Mouse (Mus musculus) CH12.LX (cell line): ENCODE measurements at regions not wholly inside any gene's neighbourhood (a gene's known extent, or its start where the extent isn't known, plus 50 kb on each side); places are given as distances from the start of the nearest gene placed in this dataset.

Source experiments
- DNase-seq: peaks from one replicate; pipeline ENCODE4 v3.0.0-alpha.2; 2013; ENCODE audit errors: extremely low read depth
- H3K27ac ChIP-seq: 2 replicates; pipeline ENCODE4 v1.5.1; 2012; ENCODE audit warnings: low read depth, mild to moderate bottlenecking, control low read depth, moderate library complexity; ENCODE audit not compliant: insufficient read depth
- H3K27me3 ChIP-seq: replicated peaks from 2 replicates; pipeline ENCODE3; 2012; ENCODE audit warnings: inconsistent platforms
- H3K36me3 ChIP-seq, 2 experiments: replicated peaks in 1 of 2; 2 replicates each; pipeline versions ENCODE3 to v1.6.1; 2012; ENCODE audit warnings: inconsistent platforms in 1 of 2, low read length in 1 of 2, mild to moderate bottlenecking in 1 of 2, mixed read lengths in 1 of 2, moderate library complexity in 1 of 2; ENCODE audit not compliant: control insufficient read depth in 1 of 2, insufficient read depth in 1 of 2
- H3K4me1 ChIP-seq, 2 experiments: 2 replicates each; pipeline ENCODE4 v1.6.1; 2012; ENCODE audit warnings: inconsistent platforms in 1 of 2, moderate library complexity in 1 of 2; ENCODE audit not compliant: insufficient read depth in 2 of 2, control insufficient read depth in 1 of 2
- H3K4me2 ChIP-seq: 2 replicates; pipeline ENCODE4 v1.6.1; 2012; ENCODE audit warnings: low read depth, mild to moderate bottlenecking, control low read depth; ENCODE audit not compliant: poor library complexity, insufficient read depth, severe bottlenecking
- H3K4me3 ChIP-seq, 3 experiments: fragments of 150-350 bp in 1 of 3; sonication (generic) in 1 of 3; replicated peaks in 1 of 3; 2 replicates each; pipeline versions ENCODE3 to v1.5.1; 2011 to 2012; ENCODE audit warnings: low read depth in 2 of 3, low read length in 2 of 3, mild to moderate bottlenecking in 2 of 3, moderate library complexity in 2 of 3, control low read depth in 1 of 3, improper control_type of control experiment in 1 of 3, inconsistent platforms in 1 of 3, mixed read lengths in 1 of 3; ENCODE audit not compliant: poor library complexity in 1 of 3
- H3K79me2 ChIP-seq: replicated peaks from 2 replicates; pipeline ENCODE4 v1.6.1; 2012; ENCODE audit warnings: mild to moderate bottlenecking, moderate library complexity; ENCODE audit not compliant: control insufficient read depth, poor library complexity, insufficient read depth, severe bottlenecking; ENCODE audit errors: extremely low read depth
- H3K9ac ChIP-seq: 2 replicates; pipeline ENCODE4 v1.6.1; 2012; ENCODE audit warnings: low read depth, mild to moderate bottlenecking, control low read depth, moderate library complexity; ENCODE audit not compliant: insufficient read depth
- H3K9me3 ChIP-seq: replicated peaks from 2 replicates; pipeline ENCODE3; 2012; ENCODE audit warnings: low read length, inconsistent platforms, mixed read lengths
- BHLHE40 ChIP-seq: IDR thresholded peaks from 2 replicates; pipeline ENCODE4 v1.6.1; 2011; ENCODE audit warnings: mild to moderate bottlenecking, low read depth, low read length, improper control_type of control experiment
- CTCF ChIP-seq, 2 experiments: IDR thresholded peaks in 1 of 2; conservative IDR thresholded peaks in 1 of 2; 2 replicates each; pipeline ENCODE4 v1.5.1; 2011 to 2012; ENCODE audit warnings: low read depth in 2 of 2, low read length in 2 of 2, improper control_type of control experiment in 1 of 2, inconsistent platforms in 1 of 2, mild to moderate bottlenecking in 1 of 2, moderate library complexity in 1 of 2
- E2F4 ChIP-seq: IDR thresholded peaks from 2 replicates; pipeline ENCODE4 v1.6.1; 2011; ENCODE audit warnings: low read depth, low read length, improper control_type of control experiment; ENCODE audit not compliant: insufficient replicate concordance
- JUN ChIP-seq: IDR thresholded peaks from 2 replicates; pipeline ENCODE4 v1.6.1; 2011; ENCODE audit warnings: low read depth, mild to moderate bottlenecking, low read length, improper control_type of control experiment, moderate library complexity; ENCODE audit not compliant: insufficient read depth
- MAFK ChIP-seq: IDR thresholded peaks from 2 replicates; pipeline ENCODE4 v1.6.1; 2011; ENCODE audit warnings: low read length, improper control_type of control experiment; ENCODE audit not compliant: insufficient replicate concordance
- MEF2A ChIP-seq: IDR thresholded peaks from 2 replicates; pipeline ENCODE4 v1.6.1; 2014; ENCODE audit warnings: low read depth, mild to moderate bottlenecking, inconsistent platforms, low read length, improper control_type of control experiment, borderline replicate concordance
- MXI1 ChIP-seq: IDR thresholded peaks from 2 replicates; pipeline ENCODE4 v1.6.1; 2011; ENCODE audit warnings: mild to moderate bottlenecking, low read depth, low read length, improper control_type of control experiment
- NELFE ChIP-seq: IDR thresholded peaks from 2 replicates; pipeline ENCODE4 v1.6.1; 2011; ENCODE audit warnings: low read depth, low read length, improper control_type of control experiment
- NRF1 ChIP-seq: IDR thresholded peaks from 2 replicates; pipeline ENCODE4 v1.6.1; 2014; ENCODE audit warnings: low read depth, mild to moderate bottlenecking, inconsistent platforms, low read length, improper control_type of control experiment, moderate library complexity
- PAX5 ChIP-seq: IDR thresholded peaks from 2 replicates; pipeline ENCODE4 v1.6.1; 2012; ENCODE audit warnings: low read length, inconsistent platforms, mixed read lengths
- POLR2AphosphoS2 ChIP-seq: IDR thresholded peaks from 2 replicates; pipeline ENCODE4 v1.6.1; 2011; ENCODE audit warnings: low read depth, low read length, improper control_type of control experiment
- RAD21 ChIP-seq: IDR thresholded peaks from 2 replicates; pipeline ENCODE4 v1.6.1; 2011; ENCODE audit warnings: low read depth, mild to moderate bottlenecking, low read length, improper control_type of control experiment, moderate library complexity
- SMC3 ChIP-seq: IDR thresholded peaks from 2 replicates; pipeline ENCODE4 v1.6.1; 2011; ENCODE audit warnings: low read depth, low read length, improper control_type of control experiment
- USF2 ChIP-seq: conservative IDR thresholded peaks from 2 replicates; pipeline ENCODE4 v1.6.1; 2011; ENCODE audit warnings: low read depth, low read length, improper control_type of control experiment
- ZNF384 ChIP-seq: IDR thresholded peaks from 2 replicates; pipeline ENCODE4 v1.6.1; 2012; ENCODE audit warnings: low read depth, low read length, improper control_type of control experiment, inconsistent platforms
- dilution Hi-C: fragments of 300-500 bp; cut with MboI; formaldehyde crosslinking; loops from 2 replicates; pipeline ENCODE4 v1.14.3; 2020; ENCODE audit warnings: low sequenced_read_pairs; ENCODE audit not compliant: extremely low pct_unique_long_range_greater_than_20kb, extremely low pct_ligation_motif_present
- in situ Hi-C: fragments of 300-500 bp; cut with MboI; formaldehyde crosslinking; loops from 3 replicates; pipeline ENCODE4 v1.14.3; 2019; ENCODE audit warnings: low sequenced_read_pairs, low pct_ligation_motif_present, low pct_unique_long_range_greater_than_20kb, mixed read lengths

DNA sequence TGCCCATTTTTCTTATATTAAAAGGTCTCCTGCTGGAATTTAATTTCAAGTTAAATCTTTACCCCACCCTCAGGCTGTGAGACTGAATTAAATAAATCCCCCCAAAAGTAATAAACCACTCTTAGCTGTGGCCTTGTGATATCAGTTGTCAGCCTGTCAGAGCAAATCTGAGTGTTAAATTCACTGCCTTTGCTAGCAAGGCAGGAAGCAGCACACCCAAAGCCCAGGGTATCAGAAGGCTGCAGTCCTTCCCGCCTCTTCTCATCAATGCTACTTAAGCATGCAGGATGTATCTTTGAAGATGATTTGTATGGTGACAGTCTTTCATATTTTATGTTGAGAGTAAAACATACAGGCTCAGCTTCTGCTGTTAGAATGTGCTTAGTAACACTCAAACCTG, 61.8 kb upstream of the Rorb start:
- Histone ChIP-seq H3K9ac (no peak overlapping the region), H3K4me3 (no peak overlapping the region), H3K27me3 (no peaks in the 10 kb centered on the region), H3K4me2 (no peak overlapping the region), H3K4me1 (no peaks in the 10 kb centered on the region), H3K27ac (no peak overlapping the region), H3K79me2 (no peaks in the 10 kb centered on the region), H3K36me3 (no peaks in the 10 kb centered on the region), H3K9me3 (peaks cover 2% of the 10 kb centered on the region)
- dilution Hi-C loops, result no loop called here
- no peak for DNase-seq
- TF ChIP-seq ZNF384 (no peak), PAX5 (no peak), MEF2A (no peak), SMC3 (no peak), BHLHE40 (no peak), NRF1 (no peak), POLR2AphosphoS2 (no peak), MAFK (no peak), MXI1 (no peak), RAD21 (no peak), USF2 (no peak)
- in situ Hi-C loops, result no loop called here

DNA sequence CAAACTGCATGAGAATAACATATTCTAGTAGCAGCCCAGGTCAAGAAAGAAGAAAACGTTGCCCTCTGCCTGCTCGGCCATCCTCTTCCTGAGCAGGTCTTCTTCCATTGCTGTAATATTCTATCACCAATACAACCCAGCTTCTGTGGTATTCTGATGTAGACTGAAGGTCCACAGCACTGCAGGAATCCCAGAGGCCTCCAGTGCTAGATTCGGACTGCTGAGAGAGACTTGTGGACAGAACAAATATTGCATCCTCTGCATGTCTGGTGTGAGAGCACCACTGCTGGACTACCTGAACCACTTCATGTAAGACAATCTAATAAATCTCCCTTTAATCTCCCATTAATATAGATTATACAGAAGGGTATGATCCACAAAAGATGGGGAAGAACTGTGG, 59.8 kb upstream of the Rorb start:
- H3K79me2 ChIP-seq, result no peaks in the 10 kb centered on the region
- no peak overlapping the region for H3K4me3 ChIP-seq
- H3K27ac ChIP-seq, result no peak overlapping the region
- H3K4me1 ChIP-seq, result no peaks in the 10 kb centered on the region
- dilution Hi-C loops, result no loop called here
- DNase-seq, result no peak
- no peaks in the 10 kb centered on the region for H3K36me3 ChIP-seq
- peaks cover 2% of the 10 kb centered on the region for H3K9me3 ChIP-seq
- TF ChIP-seq NELFE, result no peak
- no peak for TF ChIP-seq USF2
- no peak for TF ChIP-seq E2F4
- 0 out of 4 replicates have a peak, but pooled peaks have one; percentile 7 to 12 for TF ChIP-seq CTCF (conservative IDR thresholded peaks at IDR 0.05 in 1 of 2, IDR thresholded peaks at IDR 0.05 in 1 of 2; ENCODE audit: low read depth in 2 of 2, low read length in 2 of 2)
- TF ChIP-seq JUN, result no peak
- no peak overlapping the region for H3K4me2 ChIP-seq
- no peak overlapping the region for H3K9ac ChIP-seq
- no peaks in the 10 kb centered on the region for H3K27me3 ChIP-seq
- in situ Hi-C loops, result no loop called here
